Mouse (Mus musculus) effector memory CD4-positive, alpha-beta T cell, adult 7 months (primary cell): Measurements from ENCODE around the gene Dcpp3. TPM values are rescaled to one million over a fixed set of nuclear protein-coding genes. Genes with fewer than 3 reads are reported as not detected.

Experiments
- polyA plus RNA-seq: library from polyadenylated mRNA; unstranded; fragments of 100-300 nt; shearing (Covaris generic); gene quantifications from one replicate; pipeline ENCODE4 v1.2.1, GENCODE M21; 2017

Gene Dcpp3
- polyA plus RNA-seq, result not detected

DNA sequence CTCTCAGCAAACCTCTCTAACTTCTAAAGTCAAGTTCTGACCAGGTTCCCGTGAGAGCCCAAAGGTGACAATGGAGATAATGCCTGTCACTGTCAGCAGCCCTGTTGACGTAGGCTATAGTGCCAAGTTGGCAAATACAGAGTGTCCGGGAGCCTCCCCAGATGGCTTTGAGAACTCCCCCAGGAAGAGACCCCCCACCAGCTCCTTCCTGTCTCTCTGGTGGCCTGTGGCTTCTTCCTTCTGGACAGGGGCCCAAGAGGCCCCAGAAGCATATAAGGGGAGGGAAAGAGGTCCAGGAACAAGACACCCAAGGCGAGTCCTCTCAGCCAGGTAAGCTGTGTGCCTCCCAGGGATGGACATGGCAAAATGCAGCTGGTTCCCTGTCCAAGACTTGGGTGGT lies at the start of gene Dcpp3:
Dcpp3 (plus strand) TSS at position 301 of the 400 bp plus-strand sequence.

DNA sequence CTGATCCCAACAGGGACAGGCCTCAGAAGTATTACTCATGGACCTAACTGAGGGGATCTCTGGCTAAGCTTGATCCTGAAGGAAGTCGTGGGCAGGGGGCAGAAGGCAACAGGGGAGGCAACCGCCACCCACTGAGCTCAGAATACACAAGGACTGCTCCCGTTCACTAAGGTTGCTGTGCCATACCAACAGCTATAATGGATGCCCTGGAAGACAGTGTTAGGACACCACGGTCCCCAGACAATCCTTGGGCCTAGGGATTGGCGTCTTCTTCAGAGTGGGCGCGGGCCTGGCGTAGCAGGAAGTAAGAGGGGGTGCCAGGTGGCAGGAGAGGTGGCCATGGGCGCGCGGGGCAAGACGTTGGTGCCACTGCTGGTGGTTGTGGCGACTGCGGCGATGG lies 49.5 kb upstream of the Dcpp3 start, which contains the start of gene Prss21:
Prss21 (plus strand) TSS at position 301 of the 400 bp plus-strand sequence.

DNA sequence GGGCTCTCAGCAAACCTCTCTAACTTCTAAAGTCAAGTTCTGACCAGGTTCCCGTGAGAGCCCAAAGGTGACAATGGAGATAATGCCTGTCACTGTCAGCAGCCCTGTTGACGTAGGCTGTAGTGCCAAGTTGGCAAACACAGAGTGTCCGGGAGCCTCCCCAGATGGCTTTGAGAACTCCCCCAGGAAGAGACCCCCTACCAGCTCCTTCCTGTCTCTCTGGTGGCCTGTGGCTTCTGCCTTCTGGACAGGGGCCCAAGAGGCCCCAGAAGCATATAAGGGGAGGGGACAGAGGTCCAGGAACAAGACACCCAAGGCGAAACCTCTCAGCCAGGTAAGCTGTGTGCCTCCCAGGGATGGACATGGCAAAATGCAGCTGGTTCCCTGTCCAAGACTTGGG lies 36.7 kb upstream of the Dcpp3 start, which contains the start of the genes Dcpp1 and Dcpp2:
Dcpp1 (plus strand) TSS at position 301 of the 400 bp plus-strand sequence.
Dcpp2 (plus strand) TSS at position 305 of the 400 bp plus-strand sequence.

DNA sequence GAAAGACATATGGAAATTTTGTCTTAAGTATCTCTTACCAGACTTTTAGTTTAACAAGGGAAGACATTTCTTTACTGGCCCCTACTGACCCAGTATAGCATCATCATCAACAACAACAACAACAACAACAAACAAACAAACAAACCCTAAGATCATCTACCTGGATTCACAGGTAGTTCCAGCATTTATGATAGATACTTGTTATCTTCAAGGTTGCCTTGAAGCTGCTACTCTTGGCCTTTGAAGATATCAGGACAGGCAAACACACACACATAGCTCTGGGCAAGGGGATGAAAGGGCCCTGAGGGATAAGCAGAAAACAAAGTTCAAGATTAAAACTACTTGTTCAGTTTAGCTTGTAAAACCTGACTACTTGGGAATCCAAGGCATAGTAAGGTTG lies 24.1 kb downstream of the Dcpp3 start, which contains the start of gene Sbp:
Sbp (plus strand) TSS at position 301 of the 400 bp plus-strand sequence.

DNA sequence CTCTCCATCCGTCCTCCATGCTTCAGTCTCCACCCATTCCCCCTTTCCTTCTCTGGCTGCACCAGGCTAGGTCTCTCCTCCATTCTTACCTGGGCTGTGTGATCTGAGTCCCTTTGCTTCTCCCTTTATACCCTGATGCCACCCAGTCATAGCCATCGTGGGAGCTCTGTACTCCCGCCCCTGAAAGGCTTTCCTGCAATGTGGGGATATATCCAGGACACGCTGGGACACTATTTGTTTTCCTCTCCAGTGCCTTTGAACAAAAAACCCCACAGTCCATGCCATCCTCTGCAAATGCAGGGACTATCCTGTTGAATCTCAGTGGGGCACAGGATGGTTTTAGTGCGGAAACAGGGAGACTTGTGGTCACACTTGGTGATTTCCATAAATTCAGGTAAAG lies 37.9 kb downstream of the Dcpp3 start, which contains the start of gene Sbpl:
Sbpl (minus strand) TSS at position 101 of the 400 bp plus-strand sequence.

Other genes with a start within 250 kb of the Dcpp3 start
- 57.1 TPM for gene Hcfc1r1, start 243.9 kb upstream of the Dcpp3 start, polyA plus RNA-seq
- 31.2 TPM for gene Thoc6, start 243.6 kb upstream of the Dcpp3 start, polyA plus RNA-seq
- gene Tnfrsf12a, start 240.0 kb upstream of the Dcpp3 start, polyA plus RNA-seq, result 13.4 TPM
- not detected for gene Cldn6, start 238.2 kb upstream of the Dcpp3 start, polyA plus RNA-seq
- not detected for gene Cldn9, start 233.4 kb upstream of the Dcpp3 start, polyA plus RNA-seq
- gene 1520401A03Rik, start 194.7 kb upstream of the Dcpp3 start, polyA plus RNA-seq, result 0.13 TPM
- 57.9 TPM for gene Pkmyt1, start 191.1 kb upstream of the Dcpp3 start, polyA plus RNA-seq
- 3.5 TPM for gene Paqr4, start 176.6 kb upstream of the Dcpp3 start, polyA plus RNA-seq
- gene Kremen2, start 171.6 kb upstream of the Dcpp3 start, polyA plus RNA-seq, result 2.8 TPM
- 34.0 TPM for gene Flywch1, start 145.9 kb upstream of the Dcpp3 start, polyA plus RNA-seq
- gene Flywch2, start 131.4 kb upstream of the Dcpp3 start, polyA plus RNA-seq, result 4.1 TPM
- gene Srrm2, start 126.9 kb upstream of the Dcpp3 start, polyA plus RNA-seq, result 994 TPM
- 395 TPM for gene Elob, start 88.3 kb upstream of the Dcpp3 start, polyA plus RNA-seq
- gene Prss33, start 81.4 kb upstream of the Dcpp3 start, polyA plus RNA-seq, result 0.35 TPM
- not detected for gene Prss32, start 73.6 kb upstream of the Dcpp3 start, polyA plus RNA-seq
- 4.6 TPM for gene Prss41, start 73.3 kb upstream of the Dcpp3 start, polyA plus RNA-seq
- not detected for gene Prss21, start 49.4 kb upstream of the Dcpp3 start, polyA plus RNA-seq
- not detected for gene Dcpp1, start 36.6 kb upstream of the Dcpp3 start, polyA plus RNA-seq
- gene Dcpp2, start 36.6 kb upstream of the Dcpp3 start, polyA plus RNA-seq, result not detected
- not detected for gene Sbp, start 24.2 kb downstream of the Dcpp3 start, polyA plus RNA-seq
- gene Sbpl, start 37.8 kb downstream of the Dcpp3 start, polyA plus RNA-seq, result not detected
- gene Prss30, start 63.1 kb downstream of the Dcpp3 start, polyA plus RNA-seq, result 5.7 TPM
- gene Prss22, start 80.6 kb downstream of the Dcpp3 start, polyA plus RNA-seq, result not detected
- gene Prss27, start 120.7 kb downstream of the Dcpp3 start, polyA plus RNA-seq, result 0.30 TPM
- gene Kctd5, start 156.0 kb downstream of the Dcpp3 start, polyA plus RNA-seq, result 27.7 TPM
- gene Pdpk1, start 233.5 kb downstream of the Dcpp3 start, polyA plus RNA-seq, result 58.9 TPM
- 17.6 TPM for gene Amdhd2, start 246.3 kb downstream of the Dcpp3 start, polyA plus RNA-seq